Mouse (Mus musculus) midbrain, embryonic 10.5 days (tissue): ENCODE measurements around the gene Dmrt1. TPM values are rescaled to one million over a fixed set of nuclear protein-coding genes. Genes with fewer than 3 reads are reported as not detected.
A peak's percentile ranks its signal among the peaks of the same experiment; 100 is the strongest.
"Not testable (repeated sequence)": the region's sequence is repeated elsewhere in the genome, so short reads cannot be mapped to it uniquely, and the experiment has no call there.

ENCODE experiments used
- DNase-seq: peaks from one replicate; pipeline ENCODE4 v3.0.0-alpha.2; 2017; ENCODE audit warnings: low spot score
- H3K27ac ChIP-seq: fragments of 300-500 bp; sonication (generic); replicated peaks from 2 replicates; pipeline ENCODE4 v1.5.1; 2016; ENCODE audit warnings: mild to moderate bottlenecking
- H3K27me3 ChIP-seq: fragments of 300-500 bp; sonication (generic); 2 replicates; pipeline ENCODE4 v1.6.1; 2016; ENCODE audit warnings: low read depth, mild to moderate bottlenecking; ENCODE audit not compliant: poor library complexity, severe bottlenecking
- H3K36me3 ChIP-seq: fragments of 300-500 bp; sonication (generic); 2 replicates; pipeline ENCODE4 v1.6.1; 2016; ENCODE audit warnings: mild to moderate bottlenecking, moderate library complexity
- H3K4me1 ChIP-seq: fragments of 300-500 bp; sonication (generic); 2 replicates; pipeline ENCODE4 v1.6.1; 2016
- H3K4me3 ChIP-seq: fragments of 300-500 bp; sonication (generic); 2 replicates; pipeline ENCODE4 v1.5.1; 2016; ENCODE audit warnings: mild to moderate bottlenecking, moderate library complexity
- H3K9me3 ChIP-seq: fragments of 300-500 bp; sonication (generic); replicated peaks from 2 replicates; pipeline ENCODE4 v1.6.1; 2016; ENCODE audit warnings: mild to moderate bottlenecking
- WGBS: fragments of 180-500 bp; shearing (Covaris S2); methylation state at CpG from one replicate; pipeline ENCODE4 v1.1.7; 2016; 5-methylcytosine and 5-hydroxymethylcytosine counted together
- polyA plus RNA-seq: library from polyadenylated mRNA; unstranded; fragments of >200 nt; fragmentation: Nextera tagmentation; extraction: Ambion mirVana; gene quantifications from 2 replicates; pipeline ENCODE4 v1.2.1, GENCODE M21; 2016

Gene Dmrt1
- 0.07 TPM in 1 of 2 replicates, not detected in the other for polyA plus RNA-seq

GRCm38 (mm10) chr19:25505360-25506196 is at the start of gene Dmrt1:
Gene Dmrt1 (plus strand): TSS chr19:25505618.
- peaks cover 91% of the 10 kb centered on the region for H3K27me3 ChIP-seq
- H3K36me3 ChIP-seq, result no peaks in the 10 kb centered on the region
- peak within 1 kb of the TSS; percentile 45 for H3K4me3 ChIP-seq
- no peaks in the 10 kb centered on the region for H3K9me3 ChIP-seq
- peak; percentile 59 for DNase-seq
- peaks cover 19% of the 10 kb centered on the region for H3K4me1 ChIP-seq
- under 1% methylated on average over 64 of the region's 64 CpGs for WGBS
- H3K27ac ChIP-seq, result no peak within 1 kb of the TSS; the same call in 1 of the 2 replicates

GRCm38 (mm10) chr19:25460760-25461159 is 44.7 kb upstream of the Dmrt1 start:
- H3K4me3 ChIP-seq, result no peak overlapping the region
- no peak for DNase-seq
- no peaks in the 10 kb centered on the region for H3K4me1 ChIP-seq
- H3K27me3 ChIP-seq, result no peaks in the 10 kb centered on the region
- H3K36me3 ChIP-seq, result no peaks in the 10 kb centered on the region
- peaks cover 5% of the 10 kb centered on the region for H3K9me3 ChIP-seq
- no peak overlapping the region for H3K27ac ChIP-seq
- 93% methylated on average over 8 of the region's 8 CpGs for WGBS

GRCm38 (mm10) chr19:25461553-25462320 is 43.7 kb upstream of the Dmrt1 start:
- H3K4me3 ChIP-seq, result no peak overlapping the region
- no peaks in the 10 kb centered on the region for H3K4me1 ChIP-seq
- H3K9me3 ChIP-seq, result peaks cover 5% of the 10 kb centered on the region
- DNase-seq, result no peak
- WGBS, result 86% methylated on average over 20 of the region's 20 CpGs
- no peaks in the 10 kb centered on the region for H3K27me3 ChIP-seq
- H3K27ac ChIP-seq, result no peak overlapping the region
- H3K36me3 ChIP-seq, result no peaks in the 10 kb centered on the region

- H3K27me3 ChIP-seq, H3K4me3 ChIP-seq, H3K36me3 ChIP-seq, H3K4me1 ChIP-seq, H3K27ac ChIP-seq, DNase-seq: not testable (repeated sequence)
- 62% methylated on average over 4 of the region's 4 CpGs for WGBS
- peaks cover 21% of the 10 kb centered on the region for H3K9me3 ChIP-seq
These were observed 29.6 kb upstream of the Dmrt1 start for GRCm38 (mm10) chr19:25475806-25476205.

GRCm38 (mm10) chr19:25479152-25479669 is 26.2 kb upstream of the Dmrt1 start:
- H3K27me3 ChIP-seq, result no peaks in the 10 kb centered on the region; the same call in 1 of the 2 replicates
- no peaks in the 10 kb centered on the region for H3K36me3 ChIP-seq
- H3K9me3 ChIP-seq, result peaks cover 14% of the 10 kb centered on the region
- DNase-seq, result no peak
- peaks cover 4% of the 10 kb centered on the region; the same call in 1 of the 2 replicates for H3K4me1 ChIP-seq
- H3K4me3 ChIP-seq, result no peak overlapping the region
- no peak overlapping the region for H3K27ac ChIP-seq
- WGBS, result 78% methylated on average over 5 of the region's 5 CpGs

- H3K4me3 ChIP-seq, result no peak overlapping the region
- H3K27me3 ChIP-seq, result peaks cover 10% of the 10 kb centered on the region
- WGBS, result 86% methylated on average over 6 of the region's 6 CpGs
These were observed 24.6 kb upstream of the Dmrt1 start for GRCm38 (mm10) chr19:25480820-25481219.

GRCm38 (mm10) chr19:25486561-25486960 is 18.9 kb upstream of the Dmrt1 start:
- no peaks in the 10 kb centered on the region for H3K36me3 ChIP-seq
- peaks cover 13% of the 10 kb centered on the region for H3K4me1 ChIP-seq
- WGBS, result 23% methylated on average over 14 of the region's 14 CpGs
- peaks cover 47% of the 10 kb centered on the region for H3K27me3 ChIP-seq
- no peak overlapping the region for H3K27ac ChIP-seq
- DNase-seq, result no peak
- H3K9me3 ChIP-seq, result no peaks in the 10 kb centered on the region
- no peak overlapping the region for H3K4me3 ChIP-seq

More at GRCm38 (mm10) chr19:25480820-25481219, 24.6 kb upstream of the Dmrt1 start:
- DNase-seq, result no peak
- Histone ChIP-seq H3K27ac (no peak overlapping the region), H3K9me3 (peaks cover 14% of the 10 kb centered on the region), H3K4me1 (peaks cover 4% of the 10 kb centered on the region; the same call in 1 of the 2 replicates), H3K36me3 (no peaks in the 10 kb centered on the region)

DNA sequence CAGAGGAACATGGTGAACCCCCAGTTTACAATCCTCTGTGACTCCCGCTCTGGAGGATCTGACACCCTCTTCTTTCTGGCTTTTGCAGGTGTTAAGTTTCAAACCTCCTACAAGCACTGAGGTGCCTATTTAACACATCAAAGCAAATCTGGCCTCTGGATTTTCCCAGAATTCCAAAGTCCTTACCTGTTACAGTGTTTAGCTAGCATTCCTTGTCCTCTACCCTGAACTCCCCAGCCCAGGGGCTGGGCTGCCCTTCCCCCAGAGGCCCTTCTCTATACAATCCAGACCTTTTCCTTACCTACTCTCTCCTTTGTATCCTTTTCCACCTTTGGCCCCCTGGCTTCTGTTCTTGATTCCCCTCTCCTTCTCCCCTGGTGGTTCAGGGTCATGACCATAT is 18.1 kb upstream of the Dmrt1 start:
- H3K36me3 ChIP-seq, result no peaks in the 10 kb centered on the region
- no peak overlapping the region for H3K27ac ChIP-seq
- 40% methylated on average over 1 of the region's 1 CpGs for WGBS
- H3K9me3 ChIP-seq, result no peaks in the 10 kb centered on the region
- peaks cover 47% of the 10 kb centered on the region for H3K27me3 ChIP-seq
- peaks cover 13% of the 10 kb centered on the region for H3K4me1 ChIP-seq
- H3K4me3 ChIP-seq, result no peak overlapping the region
- no peak for DNase-seq

GRCm38 (mm10) chr19:25488546-25488945 is 16.9 kb upstream of the Dmrt1 start:
- H3K27ac ChIP-seq, result no peak overlapping the region
- 18% methylated on average over 2 of the region's 2 CpGs for WGBS
- no peaks in the 10 kb centered on the region for H3K36me3 ChIP-seq
- peaks cover 13% of the 10 kb centered on the region for H3K4me1 ChIP-seq
- H3K4me3 ChIP-seq, result no peak overlapping the region
- no peaks in the 10 kb centered on the region for H3K9me3 ChIP-seq
- peaks cover 47% of the 10 kb centered on the region for H3K27me3 ChIP-seq
- no peak for DNase-seq

GRCm38 (mm10) chr19:25489546-25489945 is 15.9 kb upstream of the Dmrt1 start:
- Histone ChIP-seq H3K27ac (no peak overlapping the region), H3K27me3 (peaks cover 47% of the 10 kb centered on the region), H3K4me3 (no peak overlapping the region), H3K9me3 (no peaks in the 10 kb centered on the region), H3K4me1 (peaks cover 13% of the 10 kb centered on the region), H3K36me3 (no peaks in the 10 kb centered on the region)
- 54% methylated on average over 2 of the region's 2 CpGs for WGBS
- DNase-seq, result no peak

- DNase-seq, result no peak
- peaks cover 10% of the 10 kb centered on the region; the same call in 1 of the 2 replicates for H3K27me3 ChIP-seq
- H3K4me1 ChIP-seq, result no peaks in the 10 kb centered on the region
- no peak overlapping the region for H3K27ac ChIP-seq
- whole genome bisulfite sequencing, result 74% methylated on average over 6 of the region's 6 CpGs
- no peaks in the 10 kb centered on the region for H3K36me3 ChIP-seq
- H3K4me3 ChIP-seq, result no peak overlapping the region
- H3K9me3 ChIP-seq, result no peaks in the 10 kb centered on the region
These were observed 8.0 kb upstream of the Dmrt1 start for GRCm38 (mm10) chr19:25497434-25497833.

GRCm38 (mm10) chr19:25504878-25505277 is 540 bp upstream of the Dmrt1 start:
- WGBS, result 33% methylated on average over 10 of the region's 10 CpGs
- H3K27ac ChIP-seq, result no peak overlapping the region
- H3K4me3 ChIP-seq, result no peak overlapping the region
- no peaks in the 10 kb centered on the region for H3K36me3 ChIP-seq
- H3K27me3 ChIP-seq, result peaks cover 84% of the 10 kb centered on the region
- no peaks in the 10 kb centered on the region for H3K9me3 ChIP-seq
- peaks cover 19% of the 10 kb centered on the region for H3K4me1 ChIP-seq
- no peak for DNase-seq
